Mouse (Mus musculus) heart, adult 2 months (tissue): Measurements from ENCODE around the gene Taldo1.

Source experiments
- CTCF ChIP-seq: fragments of 200-600 bp; IDR thresholded peaks from 2 replicates; pipeline ENCODE4 v1.8.1; 2022; ENCODE audit warnings: antibody characterized with exemption, mild to moderate bottlenecking, moderate library complexity
- EP300 ChIP-seq: fragments of 200-500 bp; IDR thresholded peaks from 2 replicates; pipeline ENCODE4 v1.6.1; 2011; ENCODE audit warnings: low read depth, low read length, control low read depth; ENCODE audit not compliant: insufficient read depth
- POLR2A ChIP-seq: fragments of 200-500 bp; IDR thresholded peaks from 2 replicates; pipeline ENCODE4 v1.6.1; 2011; ENCODE audit warnings: mild to moderate bottlenecking, low read depth, low read length, control low read depth; ENCODE audit not compliant: insufficient read depth

GRCm38 (mm10) chr7:141435129-141435855, 43.3 kb downstream of the Taldo1 start:
- TF ChIP-seq CTCF: no peak
- peak; percentile 50; the same call in 1 of the 2 replicates for TF ChIP-seq EP300
- TF ChIP-seq POLR2A: peak; percentile 91
